In genomic region chr4:129735485-129735884, GRCm38 (mm10) we compare ENCODE assay signal across 5 mouse cellular contexts. TPM values are rescaled to one million over a fixed set of nuclear protein-coding genes. Genes with fewer than 3 reads are reported as not detected.
DNase-seq lines count a peak whose midpoint lies in the region; ATAC-seq and TF ChIP-seq lines count a peak whose summit lies in the region.
"Not testable (repeated sequence)": the region's sequence is repeated elsewhere in the genome, so short reads cannot be mapped to it uniquely, and the experiment has no call there.

No protein-coding gene starts in this region.

- not testable (repeated sequence) for DNase-seq in CH12.LX (ENCODE audit: extremely low read depth); ES-E14 (ENCODE audit: low read depth, low spot score); embryonic facial prominence, embryonic 10.5 days (ENCODE audit: low spot score); gastrocnemius, adult 2 months

- TF ChIP-seq POLR2A in CH12.LX (IDR thresholded peaks at IDR 0.05; ENCODE audit: low read depth, low read length): not testable (repeated sequence)

- ATAC-seq in stomach, embryonic 15.5 days (ENCODE audit: insufficient read depth, low FRiP score, low read depth): not testable (repeated sequence)

- not testable (repeated sequence) for H3K4me2 ChIP-seq in CH12.LX (ENCODE audit: insufficient read depth, low read depth, poor library complexity, severe bottlenecking); stomach, embryonic 15.5 days

- in situ Hi-C loops in CH12.LX (cut with MboI; ENCODE audit: low pct_ligation_motif_present, low pct_unique_long_range_greater_than_20kb, low sequenced_read_pairs); ES-E14 (cut with MboI; ENCODE audit: low sequenced_read_pairs in 2 of 2, unreplicated experiment in 2 of 2): not testable (repeated sequence)

- H3K36me3 ChIP-seq in CH12.LX (replicated peaks in 1 of 2; ENCODE audit: control insufficient read depth in 1 of 2, insufficient read depth in 1 of 2, low read length in 1 of 2): peaks cover 0 to 53% of the 10 kb centered on the region in 2 experiments
- not testable (repeated sequence) for H3K36me3 ChIP-seq in ES-E14 (ENCODE audit: control insufficient read depth, insufficient read depth, low read length, poor library complexity, severe bottlenecking); stomach, embryonic 15.5 days
- peaks cover 85% of the 10 kb centered on the region for H3K36me3 ChIP-seq in embryonic facial prominence, embryonic 10.5 days (replicated peaks)

- TF ChIP-seq EP300 in CH12.LX (IDR thresholded peaks at IDR 0.05; ENCODE audit: low read length): not testable (repeated sequence)

- WGBS in embryonic facial prominence, embryonic 10.5 days: 96% methylated on average over 4 of the region's 4 CpGs
- WGBS in stomach, embryonic 15.5 days: 93% methylated on average over 4 of the region's 4 CpGs

- H3K9ac ChIP-seq in CH12.LX (ENCODE audit: insufficient read depth, low read depth); ES-E14 (ENCODE audit: insufficient read depth, low read depth, low read length, poor library complexity, severe bottlenecking); stomach, embryonic 15.5 days: not testable (repeated sequence)

- not testable (repeated sequence) for TF ChIP-seq RAD21 in CH12.LX (IDR thresholded peaks at IDR 0.05; ENCODE audit: low read depth, low read length)

- not testable (repeated sequence) for H3K9me3 ChIP-seq in CH12.LX (replicated peaks; ENCODE audit: low read length); ES-E14 (ENCODE audit: control insufficient read depth, insufficient read depth, low read depth, low read length); embryonic facial prominence, embryonic 10.5 days; stomach, embryonic 15.5 days

- dilution Hi-C loops in CH12.LX (cut with MboI; ENCODE audit: extremely low pct_ligation_motif_present, extremely low pct_unique_long_range_greater_than_20kb, low sequenced_read_pairs): not testable (repeated sequence)

- H3K27me3 ChIP-seq in CH12.LX (replicated peaks); embryonic facial prominence, embryonic 10.5 days (replicated peaks; ENCODE audit: low read depth, poor library complexity, severe bottlenecking); stomach, embryonic 15.5 days (replicated peaks): not testable (repeated sequence)

- not testable (repeated sequence) for TF ChIP-seq CTCF in CH12.LX (conservative IDR thresholded peaks at IDR 0.05 in 1 of 2, IDR thresholded peaks at IDR 0.05 in 1 of 2; ENCODE audit: low read depth in 2 of 2, low read length in 2 of 2); gastrocnemius, adult 2 months (IDR thresholded peaks at IDR 0.05)

- H3K79me2 ChIP-seq in CH12.LX (replicated peaks; ENCODE audit: control insufficient read depth, extremely low read depth, insufficient read depth, poor library complexity, severe bottlenecking): peaks cover 93% of the 10 kb centered on the region

- H3K4me1 ChIP-seq in CH12.LX (ENCODE audit: control insufficient read depth in 1 of 2, insufficient read depth in 2 of 2): peaks cover 5 to 67% of the 10 kb centered on the region in 2 experiments; a peak in 3 of 4 replicates
- not testable (repeated sequence) for H3K4me1 ChIP-seq in ES-E14 (ENCODE audit: control insufficient read depth in 2 of 2, insufficient read depth in 2 of 2, low read length in 2 of 2, poor library complexity in 1 of 2); stomach, embryonic 15.5 days
- peaks cover 17% of the 10 kb centered on the region for H3K4me1 ChIP-seq in embryonic facial prominence, embryonic 10.5 days

- H3K27ac ChIP-seq in CH12.LX (ENCODE audit: insufficient read depth, low read depth); ES-E14 (ENCODE audit: insufficient read depth, low read depth, low read length, poor library complexity, severe bottlenecking); embryonic facial prominence, embryonic 10.5 days (replicated peaks): not testable (repeated sequence)
- 0 out of 2 replicates have a peak overlapping the region, but pooled peaks have one; percentile 0 for H3K27ac ChIP-seq in gastrocnemius, adult 2 months
- peak overlapping the region; percentile 23 for H3K27ac ChIP-seq in stomach, embryonic 15.5 days

- not testable (repeated sequence) for H3K4me3 ChIP-seq in CH12.LX (replicated peaks in 1 of 3; ENCODE audit: low read depth in 2 of 3, low read length in 2 of 3, poor library complexity in 1 of 3); ES-E14 (ENCODE audit: insufficient read depth in 1 of 2, low read depth in 1 of 2, low read length in 2 of 2, poor library complexity in 1 of 2, severe bottlenecking in 1 of 2); gastrocnemius, adult 2 months; stomach, embryonic 15.5 days (replicated peaks)
- 0 out of 2 replicates have a peak overlapping the region, but pooled peaks have one; percentile 13 for H3K4me3 ChIP-seq in embryonic facial prominence, embryonic 10.5 days

- intact Hi-C loops in gastrocnemius, adult 2 months (cut with DNase I): loop anchor here (5.0 kb wide), 1 partner anchor 33 kb away; no protein-coding TSS in a partner anchor

TF ChIP-seq in CH12.LX, 34 proteins besides CTCF, POLR2A, EP300 and RAD21:
- TF ChIP-seq ZNF384 (IDR thresholded peaks at IDR 0.05; ENCODE audit: low read depth, low read length): 0 out of 2 replicates have a peak, but pooled peaks have one; percentile 22

TF ChIP-seq in ES-E14, 5 proteins besides CTCF, POLR2A, EP300 and RAD21:
- peak; percentile 53; the same call in 1 of the 2 replicates for TF ChIP-seq ZNF384 (IDR thresholded peaks at IDR 0.05; ENCODE audit: low read depth, low read length)

RNA-seq across cellular contexts. Expression of gene Khdrbs1, which starts 6.6 kb away (rescaled TPM):
- total RNA-seq in CH12.LX (2012; rRNA removed) (58.6 and 65.9 TPM in 2 replicates), CH12.LX (2014; rRNA removed) (67.4 and 79.0 TPM in 2 replicates), ES-E14 (2012; rRNA removed) (39.6 and 58.2 TPM in 2 replicates)
- 125 TPM in 2 replicates for polyA plus RNA-seq in CH12.LX (2012; ENCODE audit: insufficient read length, low read depth)
- polyA plus RNA-seq in embryonic facial prominence, embryonic 10.5 days (2016; fragmentation: Nextera tagmentation; extraction: Ambion mirVana): 156 and 166 TPM in 2 replicates
- total RNA-seq in gastrocnemius, adult 2 months (2021): 10 to 100 TPM; 24.3 to 27.0 TPM
- polyA plus RNA-seq in stomach, embryonic 15.5 days (2015; fragmentation: Nextera tagmentation; extraction: Ambion mirVana): 91.4 and 96.2 TPM in 2 replicates

RNA-seq across cellular contexts. Expression of gene Tmem39b, which starts 38.8 kb away (rescaled TPM):
- total RNA-seq in CH12.LX (2012; rRNA removed): 11.3 and 11.9 TPM in 2 replicates
- total RNA-seq in CH12.LX (2014; rRNA removed): 13.9 and 14.6 TPM in 2 replicates
- polyA plus RNA-seq in CH12.LX (2012; ENCODE audit: insufficient read length, low read depth): 33.5 and 37.7 TPM in 2 replicates
- total RNA-seq in ES-E14 (2012; rRNA removed): 15.8 and 16.9 TPM in 2 replicates
- polyA plus RNA-seq in embryonic facial prominence, embryonic 10.5 days (2016; fragmentation: Nextera tagmentation; extraction: Ambion mirVana): 14.3 and 14.7 TPM in 2 replicates
- 1 to 10 TPM; 3.1 to 4.4 TPM for total RNA-seq in gastrocnemius, adult 2 months (2021)
- polyA plus RNA-seq in stomach, embryonic 15.5 days (2015; fragmentation: Nextera tagmentation; extraction: Ambion mirVana): 11.4 and 11.5 TPM in 2 replicates
